Mouse (Mus musculus) intestine, postnatal 0 days (tissue): ENCODE results near the gene Zcchc2. TPM values are rescaled to one million over a fixed set of nuclear protein-coding genes. Genes with fewer than 3 reads are reported as not detected.

ENCODE experiments used
- ATAC-seq: fragments of 200-750 bp; cut with Nextera tagmentation; 2 replicates; pipeline ENCODE4 v1.8.0; 2017; ENCODE audit warnings: mild to moderate bottlenecking, moderate TSS enrichment, moderate library complexity
- H3K27ac ChIP-seq: fragments of 300-500 bp; sonication (generic); 2 replicates; pipeline ENCODE4 v1.5.1; 2014; ENCODE audit warnings: mild to moderate bottlenecking, low read depth, low read length, moderate library complexity
- H3K27me3 ChIP-seq: fragments of 300-500 bp; sonication (generic); replicated peaks from 2 replicates; pipeline ENCODE4 v1.6.1; 2014; ENCODE audit warnings: low read length, mixed read lengths; ENCODE audit not compliant: control insufficient read depth, insufficient read depth
- H3K36me3 ChIP-seq: fragments of 300-500 bp; sonication (generic); 2 replicates; pipeline ENCODE4 v1.6.1; 2014; ENCODE audit warnings: mild to moderate bottlenecking, moderate library complexity; ENCODE audit not compliant: control insufficient read depth, insufficient read depth
- H3K4me1 ChIP-seq: fragments of 300-500 bp; sonication (generic); replicated peaks from 2 replicates; pipeline ENCODE4 v1.6.1; 2014; ENCODE audit warnings: antibody characterized with exemption, low read length, mixed read lengths; ENCODE audit not compliant: control insufficient read depth, insufficient read depth
- H3K4me2 ChIP-seq: fragments of 300-500 bp; sonication (generic); replicated peaks from 2 replicates; pipeline ENCODE4 v1.6.1; 2014; ENCODE audit warnings: low read depth, mild to moderate bottlenecking, moderate library complexity
- H3K4me3 ChIP-seq: fragments of 300-500 bp; sonication (generic); 2 replicates; pipeline ENCODE4 v1.5.1; 2014; ENCODE audit warnings: low read depth, low read length
- H3K9ac ChIP-seq: fragments of 300-500 bp; sonication (generic); 2 replicates; pipeline ENCODE4 v1.6.1; 2014; ENCODE audit warnings: mild to moderate bottlenecking, low read depth, low read length
- H3K9me3 ChIP-seq: fragments of 300-500 bp; sonication (generic); 2 replicates; pipeline ENCODE4 v1.6.1; 2016; ENCODE audit warnings: mixed run types; ENCODE audit not compliant: control insufficient read depth
- CTCF ChIP-seq: sonication (generic); IDR thresholded peaks from 2 replicates; pipeline ENCODE4 v1.5.1; 2016; ENCODE audit warnings: low read depth, mild to moderate bottlenecking, control low read depth, antibody characterized with exemption, moderate library complexity
- WGBS: fragments of 180-500 bp; shearing (Covaris S2); extraction: QIAGEN DNeasy Blood & Tissue Kit; methylation state at CpG from one replicate; pipeline ENCODE4 v1.1.7; 2014; 5-methylcytosine and 5-hydroxymethylcytosine counted together
- polyA plus RNA-seq: library from polyadenylated mRNA; unstranded; fragments of >200 nt; fragmentation: Nextera tagmentation; extraction: Ambion mirVana; gene quantifications from 2 replicates; pipeline ENCODE4 v1.2.1, GENCODE M21; 2015

Zcchc2 gene
- polyA plus RNA-seq, 1 experiment from 2014 or later = 1.6 TPM

- H3K9me3 ChIP-seq = no peaks in the 10 kb centered on the region
- peak overlapping the region; percentile 84 for H3K27ac ChIP-seq
- H3K4me2 ChIP-seq = peak overlapping the region; percentile 63
- H3K9ac ChIP-seq = 0 out of 2 replicates have a peak overlapping the region, but pooled peaks have one; percentile 28
- no peak for TF ChIP-seq CTCF
- WGBS = 9% methylated on average over 10 of the region's 10 CpGs
- no peaks in the 10 kb centered on the region for H3K4me1 ChIP-seq
- peak; percentile 88 for ATAC-seq
- H3K36me3 ChIP-seq = no peaks in the 10 kb centered on the region
- peak overlapping the region; percentile 27 for H3K4me3 ChIP-seq
- H3K27me3 ChIP-seq = no peaks in the 10 kb centered on the region
Measured at GRCm38 (mm10) chr1:105971490-105972170, 18.6 kb upstream of the Zcchc2 start.

GRCm38 (mm10) chr1:105974023-105974422 is 16.2 kb upstream of the Zcchc2 start:
- Histone ChIP-seq H3K4me3 (no peak overlapping the region), H3K36me3 (no peaks in the 10 kb centered on the region), H3K9me3 (no peaks in the 10 kb centered on the region), H3K27me3 (no peaks in the 10 kb centered on the region), H3K4me1 (no peaks in the 10 kb centered on the region), H3K9ac (no peak overlapping the region), H3K27ac (no peak overlapping the region), H3K4me2 (no peak overlapping the region)
- TF ChIP-seq CTCF = no peak
- whole genome bisulfite sequencing = 45% methylated on average over 2 of the region's 2 CpGs
- ATAC-seq = no peak

- H3K9ac ChIP-seq = no peak overlapping the region
- H3K36me3 ChIP-seq = no peaks in the 10 kb centered on the region
- peak overlapping the region; percentile 52; the same call in 1 of the 2 replicates for H3K27ac ChIP-seq
- H3K4me1 ChIP-seq = no peaks in the 10 kb centered on the region
- H3K27me3 ChIP-seq = no peaks in the 10 kb centered on the region
- peak overlapping the region; percentile 17; the same call in 1 of the 2 replicates for H3K4me2 ChIP-seq
- TF ChIP-seq CTCF = no peak
- WGBS = 49% methylated on average over 7 of the region's 7 CpGs
- H3K9me3 ChIP-seq = no peaks in the 10 kb centered on the region
- no peak overlapping the region for H3K4me3 ChIP-seq
- ATAC-seq = peak; percentile 81
Measured at GRCm38 (mm10) chr1:105977446-105978094, 12.6 kb upstream of the Zcchc2 start.

GRCm38 (mm10) chr1:105980849-105981610 is 9.2 kb upstream of the Zcchc2 start:
- TF ChIP-seq CTCF = no peak
- Histone ChIP-seq H3K4me3 (no peak overlapping the region), H3K9ac (no peak overlapping the region), H3K9me3 (no peaks in the 10 kb centered on the region), H3K27me3 (no peaks in the 10 kb centered on the region), H3K36me3 (no peaks in the 10 kb centered on the region), H3K4me1 (no peaks in the 10 kb centered on the region), H3K4me2 (no peak overlapping the region), H3K27ac (no peak overlapping the region)
- WGBS = 65% methylated on average over 6 of the region's 6 CpGs
- no peak for ATAC-seq

- Histone ChIP-seq H3K27me3 (no peaks in the 10 kb centered on the region), H3K4me2 (no peak overlapping the region), H3K9me3 (no peaks in the 10 kb centered on the region), H3K4me3 (no peak overlapping the region), H3K9ac (no peak overlapping the region), H3K27ac (no peak overlapping the region), H3K4me1 (no peaks in the 10 kb centered on the region), H3K36me3 (no peaks in the 10 kb centered on the region)
- WGBS = 71% methylated on average over 6 of the region's 6 CpGs
- TF ChIP-seq CTCF = no peak
- no peak for ATAC-seq
Measured at GRCm38 (mm10) chr1:105982496-105983364, 7.5 kb upstream of the Zcchc2 start.
